Comparison of ENCODE assay signal across 8 mouse cellular contexts in the genomic region with DNA sequence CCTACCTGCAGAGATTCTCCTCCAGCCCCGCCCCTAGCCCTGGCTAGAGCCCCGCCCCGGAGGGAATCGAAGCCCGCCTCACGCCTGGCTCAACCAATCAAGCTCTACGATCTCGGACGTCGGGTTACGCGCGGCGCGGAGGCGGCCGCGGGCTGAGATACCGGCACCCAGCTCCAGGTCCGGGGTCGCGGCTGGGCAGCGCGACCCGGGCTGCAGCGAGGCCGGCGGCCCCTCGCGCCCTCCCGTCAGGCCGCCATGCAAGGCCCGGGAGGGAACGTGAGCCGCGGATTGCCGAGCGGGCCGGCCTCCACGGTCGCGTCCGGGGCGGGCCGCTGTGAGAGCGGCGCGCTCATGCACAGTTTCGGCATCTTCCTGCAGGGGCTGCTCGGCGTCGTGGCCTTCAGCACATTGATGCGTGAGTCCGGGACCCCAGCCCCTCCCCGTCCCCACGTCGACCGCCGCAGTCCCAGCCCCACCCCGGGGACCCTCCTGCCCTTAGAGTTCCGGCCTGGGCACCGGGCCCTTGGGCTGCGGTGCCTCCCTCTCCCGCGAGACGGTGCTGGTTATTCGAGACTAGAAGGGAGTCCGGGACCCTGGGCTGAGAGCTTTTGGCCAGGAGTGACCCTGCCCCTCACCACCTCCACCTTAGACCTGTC. TPM values are rescaled to one million over a fixed set of nuclear protein-coding genes. Genes with fewer than 3 reads are reported as not detected.
DNase-seq lines count a peak whose midpoint lies in the region; ATAC-seq lines count a peak whose summit lies in the region.

A gene (plus strand): TSS at position 115 of the 656 bp plus-strand sequence.

- H3K4me3 ChIP-seq in intestine, embryonic 14.5 days (ENCODE audit: low read depth, low read length) = peak within 1 kb of the TSS; percentile 83

- ATAC-seq in intestine, embryonic 14.5 days (replicated peaks; ENCODE audit: low FRiP score, low TSS enrichment, low read depth) = peak; percentile 95

- peak within 1 kb of the TSS; percentile 88 for H3K4me2 ChIP-seq in intestine, embryonic 14.5 days (ENCODE audit: low read length)

- peak within 1 kb of the TSS; percentile 62 for H3K27ac ChIP-seq in intestine, embryonic 14.5 days (ENCODE audit: low read depth)

- under 1% methylated on average over 65 of the region's 68 CpGs for WGBS in intestine, embryonic 14.5 days

- DNase-seq in adipocyte (ENCODE audit: low spot score) = peak; percentile 60
- DNase-seq in embryo, embryonic 10 days (ENCODE audit: low spot score) = peak; percentile 88
- peak; percentile 83 for DNase-seq in gastrocnemius, postnatal 14 days
- peak; percentile 93 for DNase-seq in intestine, embryonic 14.5 days (ENCODE audit: low spot score)
- peak; percentile 78 to 86 for DNase-seq in left cerebral cortex, postnatal 14 days (ENCODE audit: low spot score in 2 of 2)
- DNase-seq in mesoderm, embryonic 11.5 days (ENCODE audit: low read depth, low spot score) = peak; percentile 84
- peak; percentile 80 to 82 for DNase-seq in right cerebral cortex, postnatal 36 days (ENCODE audit: low spot score in 2 of 2)
- DNase-seq in yolk sac, embryonic 10.5 days (ENCODE audit: low spot score) = peak; percentile 92

- H3K27me3 ChIP-seq in intestine, embryonic 14.5 days (replicated peaks; ENCODE audit: control insufficient read depth, insufficient read depth, low read length) = no peaks in the 10 kb centered on the region

- no peaks in the 10 kb centered on the region for H3K9me3 ChIP-seq in intestine, embryonic 14.5 days (ENCODE audit: control insufficient read depth, low read length)

- intact Hi-C loops in gastrocnemius, postnatal 14 days (cut with DNase I; ENCODE audit: low total_unique reads) = no loop called here
- intact Hi-C loops in left cerebral cortex, postnatal 14 days (cut with DNase I) = loop anchor here (5.0 kb wide), 2 partner anchors 42 to 122 kb away; no protein-coding TSS in a partner anchor

- H3K36me3 ChIP-seq in intestine, embryonic 14.5 days (ENCODE audit: control insufficient read depth, insufficient read depth, low read length) = peaks cover 6% of the 10 kb centered on the region; the same call in 1 of the 2 replicates

- peak within 1 kb of the TSS; percentile 81 for H3K9ac ChIP-seq in intestine, embryonic 14.5 days (ENCODE audit: low read length)

- peaks cover 30% of the 10 kb centered on the region for H3K4me1 ChIP-seq in intestine, embryonic 14.5 days (replicated peaks; ENCODE audit: control insufficient read depth, insufficient read depth, low read length)

RNA-seq across cellular contexts. Expression of the gene that starts here (rescaled TPM):
- 1 to 10 TPM; 7.5 to 8.5 TPM for total RNA-seq in gastrocnemius, postnatal 14 days (2021)
- 24.9 and 29.7 TPM in 2 replicates for polyA plus RNA-seq in intestine, embryonic 14.5 days (2014; fragmentation: Nextera tagmentation; extraction: Ambion mirVana)
- total RNA-seq in left cerebral cortex, postnatal 14 days (2021) = 10 to 100 TPM; 21.0 to 22.1 TPM

Comparison
In these comparisons a context has a peak if more than half of its experiments do, and no peak if none do; other contexts are left out.
1. Peak in every context shown above with its lines: DNase-seq, ATAC-seq, H3K4me3 ChIP-seq and H3K27ac ChIP-seq.